Mouse (Mus musculus) large intestine, adult 2 months (tissue): Measurements from ENCODE around the gene Psme3. TPM values are rescaled to one million over a fixed set of nuclear protein-coding genes. Genes with fewer than 3 reads are reported as not detected.
"Not testable (repeated sequence)": the region's sequence is repeated elsewhere in the genome, so short reads cannot be mapped to it uniquely, and the experiment has no call there.

ENCODE experiments used
- DNase-seq: peaks from one replicate; pipeline ENCODE4 v3.0.0-alpha.2; 2012; ENCODE audit warnings: low read depth, low spot score
- WGBS: fragments of 180-500 bp; shearing (Covaris S2); methylation state at CpG from one replicate; pipeline ENCODE4 v1.1.7; 2018; 5-methylcytosine and 5-hydroxymethylcytosine counted together
- polyA plus RNA-seq: library from polyadenylated mRNA; depleted of rRNA; stranded (reverse); fragments of >200 nt; gene quantifications from 2 replicates; pipeline ENCODE4 v1.2.3, GENCODE M21; 2012

Gene Psme3
- polyA plus RNA-seq, 1 experiment = 52.4 TPM

GRCm38 (mm10) chr11:101307744-101308143, 8.3 kb upstream of the Psme3 start:
- no peak for DNase-seq
- WGBS = 14% methylated on average over 5 of the region's 5 CpGs

DNA sequence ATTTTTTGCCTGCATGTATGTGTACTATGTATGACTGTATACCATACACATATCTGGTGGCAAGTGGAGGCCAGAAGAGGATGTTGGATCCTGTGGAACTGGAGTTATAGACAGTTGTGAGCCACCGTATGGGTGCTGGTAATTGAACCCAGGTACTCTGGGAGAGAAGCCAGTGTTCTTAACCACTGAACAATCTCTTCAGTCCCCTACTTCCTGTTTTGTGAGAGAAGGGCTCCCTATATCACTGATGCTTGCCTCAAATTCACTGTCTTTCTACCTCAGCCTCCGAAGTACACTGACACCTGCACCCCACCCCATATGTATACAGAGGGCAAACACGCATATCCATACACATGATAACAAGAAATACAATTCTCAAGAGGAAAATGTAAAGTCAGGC, 4.9 kb upstream of the Psme3 start:
- DNase-seq = no peak
- 77% methylated on average over 3 of the region's 3 CpGs for WGBS

- 15% methylated on average over 3 of the region's 3 CpGs for WGBS
- no peak for DNase-seq
These were observed 3.9 kb upstream of the Psme3 start for GRCm38 (mm10) chr11:101312150-101312549.

GRCm38 (mm10) chr11:101314567-101314966, 1.4 kb upstream of the Psme3 start:
- WGBS = 94% methylated on average over 1 of the region's 1 CpGs
- no peak for DNase-seq

DNA sequence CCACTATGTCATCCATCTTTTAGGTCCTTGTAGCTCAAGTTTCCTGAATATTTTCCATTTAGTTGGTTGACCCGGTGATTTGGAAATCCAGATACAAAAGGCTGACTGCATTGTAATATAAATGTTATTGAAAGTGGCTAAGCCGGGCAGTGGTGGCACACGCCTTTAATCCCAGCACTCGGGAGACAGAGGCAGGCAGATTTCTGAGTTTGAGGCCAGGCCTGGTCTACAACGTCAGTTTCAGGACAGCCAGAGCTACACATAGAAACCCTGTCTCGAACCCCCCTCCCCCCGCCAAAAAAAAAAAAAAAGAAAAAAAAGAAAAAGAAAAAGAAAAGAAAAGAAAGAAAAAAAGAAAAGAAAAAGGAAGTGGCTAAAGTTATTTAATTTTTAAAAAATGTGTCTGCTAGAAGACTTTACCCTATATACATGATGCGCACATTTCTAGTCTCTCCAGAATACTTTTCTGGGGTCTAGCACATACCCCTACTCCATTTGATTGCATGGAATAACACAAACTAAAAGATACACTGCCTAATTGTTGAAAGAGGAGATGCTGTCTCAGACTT, 847 bp upstream of the Psme3 start:
- WGBS = 85% methylated on average over 8 of the region's 8 CpGs
- no peak for DNase-seq

- no peak for DNase-seq
- WGBS = under 1% methylated on average over 17 of the region's 17 CpGs
These were observed 496 bp downstream of the Psme3 start for GRCm38 (mm10) chr11:101316501-101316917.

GRCm38 (mm10) chr11:101323609-101324008, 7.6 kb downstream of the Psme3 start:
- no peak for DNase-seq
- 10% methylated on average over 4 of the region's 4 CpGs for WGBS

DNA sequence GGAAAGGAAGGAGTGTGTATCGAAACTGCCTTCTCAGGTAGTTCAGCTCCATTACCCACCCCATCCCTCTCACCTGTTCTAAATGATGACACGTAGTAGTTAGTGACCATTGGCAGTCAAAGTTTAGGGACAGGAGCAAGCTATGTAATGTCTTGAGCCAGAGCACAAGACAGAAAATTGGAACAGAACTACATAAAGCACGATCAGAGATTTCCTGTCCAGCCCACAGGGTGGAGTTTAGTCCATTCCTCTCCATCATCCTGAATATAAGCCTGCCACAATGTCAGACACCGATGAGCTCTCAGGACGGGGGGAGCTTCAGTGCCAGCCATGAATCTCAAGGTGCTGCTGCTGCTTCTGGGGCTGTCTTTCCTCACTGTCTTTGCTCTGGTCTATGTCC, 8.8 kb downstream of the Psme3 start, which contains the start of gene Aoc2:
Gene Aoc2 (plus strand): TSS at position 301 of the 400 bp plus-strand sequence.
- DNase-seq = no peak
- WGBS = 83% methylated on average over 5 of the region's 5 CpGs

GRCm38 (mm10) chr11:101325201-101325600, 9.2 kb downstream of the Psme3 start:
- WGBS = 92% methylated on average over 11 of the region's 11 CpGs
- not testable (repeated sequence) for DNase-seq

DNA sequence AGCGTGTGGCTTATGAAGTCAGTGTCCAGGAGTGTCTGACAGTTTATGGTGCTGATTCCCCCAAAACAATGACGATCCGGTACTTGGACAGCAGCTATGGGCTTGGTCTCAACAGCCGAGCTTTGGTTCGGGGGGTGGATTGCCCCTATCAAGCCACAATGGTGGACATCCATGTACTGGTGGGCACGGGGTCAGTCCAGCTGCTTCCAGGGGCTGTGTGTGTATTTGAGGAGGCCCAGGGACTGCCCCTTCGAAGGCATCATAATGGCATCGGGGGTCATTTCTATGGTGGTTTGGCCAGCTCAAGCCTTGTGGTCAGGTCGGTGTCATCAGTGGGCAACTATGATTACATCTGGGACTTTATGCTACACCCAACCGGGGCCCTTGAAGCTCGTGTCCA, 10.1 kb downstream of the Psme3 start:
- WGBS = 88% methylated on average over 11 of the region's 11 CpGs
- DNase-seq = no peak

DNA sequence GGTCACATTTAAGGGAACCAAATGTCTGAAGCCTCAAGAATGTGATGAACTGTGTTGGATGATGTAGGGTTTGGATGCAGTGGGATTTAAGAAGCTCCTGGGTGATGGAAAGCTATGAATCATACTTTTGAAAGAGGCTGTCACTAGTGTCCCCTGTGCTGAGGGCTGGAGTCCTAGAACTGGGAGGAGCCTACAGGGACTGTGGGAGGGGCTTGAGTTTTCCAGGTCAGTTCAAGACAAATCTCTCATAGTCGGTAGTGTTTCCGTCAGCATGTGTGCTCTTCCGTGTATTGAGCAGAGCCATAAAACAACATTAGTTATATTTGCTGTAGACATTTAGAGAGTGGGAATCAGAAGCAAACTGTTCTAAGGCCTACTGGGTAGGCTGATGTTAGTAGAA, 11.3 kb downstream of the Psme3 start:
- no peak for DNase-seq
- WGBS = 21% methylated on average over 3 of the region's 3 CpGs

DNA sequence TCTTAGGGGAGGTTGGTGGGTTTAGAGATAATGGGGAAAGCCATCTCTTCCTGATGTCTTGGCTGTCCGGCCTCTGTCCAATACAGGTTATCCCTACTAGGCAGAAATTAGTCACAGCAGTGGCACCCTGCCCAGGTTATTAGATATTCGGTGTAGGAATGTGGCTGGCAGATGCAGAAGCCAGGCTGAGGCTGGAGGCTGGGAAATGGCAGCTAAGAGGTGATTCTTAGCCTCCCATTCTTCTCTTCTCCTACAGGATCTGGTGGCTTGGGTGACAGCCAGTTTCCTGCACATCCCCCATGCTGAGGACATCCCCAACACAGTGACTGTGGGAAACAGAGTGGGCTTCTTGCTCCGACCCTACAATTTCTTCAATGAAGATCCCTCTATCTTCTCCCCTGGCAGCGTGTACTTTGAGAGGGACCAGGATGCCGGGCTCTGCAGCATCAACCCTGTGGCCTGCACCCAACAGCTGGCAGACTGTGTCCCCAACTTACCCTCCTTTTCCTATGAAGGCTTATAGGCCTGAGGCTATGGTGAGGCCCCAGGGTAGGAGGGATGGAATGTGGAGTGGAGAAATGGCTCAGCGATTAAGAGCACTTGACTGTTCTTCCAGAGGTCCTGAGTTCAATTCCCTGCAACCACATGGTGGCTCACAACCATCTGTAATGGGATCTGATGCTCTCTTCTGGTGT, 13.1 kb downstream of the Psme3 start:
- WGBS = 62% methylated on average over 6 of the region's 6 CpGs
- no peak for DNase-seq

- DNase-seq = no peak
- 62% methylated on average over 7 of the region's 7 CpGs for WGBS
These were observed 14.4 kb downstream of the Psme3 start, which contains the start of gene Aoc3 for GRCm38 (mm10) chr11:101330371-101330924. TSS of gene Aoc3 (plus strand) at chr11:101330605.

- 54% methylated on average over 6 of the region's 6 CpGs for WGBS
These were observed 14.9 kb downstream of the Psme3 start for GRCm38 (mm10) chr11:101330961-101331360.

DNA sequence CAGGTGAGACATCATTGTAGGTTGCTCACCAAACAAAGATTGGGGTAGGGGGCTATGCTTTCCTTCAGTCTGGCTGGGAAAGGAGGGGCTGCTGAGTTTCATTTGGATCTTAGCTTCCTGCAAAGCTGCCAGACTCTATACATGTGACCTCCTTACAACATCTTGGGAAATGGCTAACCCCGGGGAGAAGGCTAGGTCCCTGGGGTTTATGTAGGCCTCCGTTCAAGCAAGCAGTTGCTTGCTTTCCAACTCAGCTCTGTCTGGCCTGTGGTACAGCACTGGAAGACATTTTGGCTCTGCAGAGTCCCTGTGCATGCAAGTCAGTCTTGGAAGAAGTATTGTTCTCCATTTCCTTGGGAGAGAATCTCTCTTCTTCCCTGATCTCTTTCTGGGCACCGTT, 16.5 kb downstream of the Psme3 start:
- DNase-seq = no peak
- WGBS = 68% methylated on average over 3 of the region's 3 CpGs

More at GRCm38 (mm10) chr11:101330961-101331360, 14.9 kb downstream of the Psme3 start:
- DNase-seq = not testable (repeated sequence)

DNA sequence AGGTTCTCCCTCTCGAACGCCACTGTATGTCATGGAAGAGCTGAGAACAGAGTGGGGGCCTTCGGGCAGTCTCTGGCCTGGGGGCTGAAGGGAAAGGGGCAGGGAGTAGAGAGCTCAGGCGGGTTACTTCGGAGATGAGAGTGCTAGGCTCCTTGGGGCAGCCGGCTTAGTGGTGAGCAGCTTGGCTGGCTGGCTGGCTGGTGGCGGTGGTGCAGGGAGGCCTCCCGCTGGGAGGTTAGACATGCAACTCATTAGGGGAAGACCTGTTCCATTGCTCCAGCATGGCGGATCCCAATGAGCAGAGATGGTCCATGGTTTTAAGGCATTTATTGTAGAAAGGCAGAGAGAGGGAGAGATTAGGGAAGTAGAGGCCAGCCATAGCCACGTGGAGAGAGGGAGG, 18.0 kb downstream of the Psme3 start:
- no peak for DNase-seq
- WGBS = 62% methylated on average over 10 of the region's 10 CpGs

DNA sequence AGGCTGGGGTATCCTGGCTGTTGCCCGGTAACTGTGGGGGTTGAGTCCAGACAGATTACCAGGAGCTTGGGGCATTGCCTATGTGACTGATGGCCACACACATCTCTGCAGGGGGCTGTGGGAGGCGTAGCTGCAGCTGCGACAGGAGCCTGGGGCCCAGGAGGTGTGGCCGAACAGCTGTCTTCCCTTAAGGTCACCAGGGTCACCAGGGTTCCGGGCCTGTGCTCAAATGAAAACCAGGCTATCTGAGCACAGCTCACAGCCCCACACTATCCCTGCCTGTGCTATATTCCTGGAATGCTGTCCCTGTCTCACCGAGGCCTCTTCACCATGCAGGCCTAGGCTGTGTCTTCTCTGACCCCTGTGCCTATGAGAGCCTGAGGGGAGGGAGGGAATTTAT, 18.5 kb downstream of the Psme3 start:
- WGBS = 40% methylated on average over 6 of the region's 6 CpGs
- DNase-seq = no peak

- WGBS = 63% methylated on average over 9 of the region's 9 CpGs
- DNase-seq = no peak
These were observed 19.7 kb downstream of the Psme3 start for GRCm38 (mm10) chr11:101335685-101336084.

- 3% methylated on average over 9 of the region's 9 CpGs for WGBS
- no peak for DNase-seq
These were observed 22.2 kb downstream of the Psme3 start for GRCm38 (mm10) chr11:101338123-101338760.

DNA sequence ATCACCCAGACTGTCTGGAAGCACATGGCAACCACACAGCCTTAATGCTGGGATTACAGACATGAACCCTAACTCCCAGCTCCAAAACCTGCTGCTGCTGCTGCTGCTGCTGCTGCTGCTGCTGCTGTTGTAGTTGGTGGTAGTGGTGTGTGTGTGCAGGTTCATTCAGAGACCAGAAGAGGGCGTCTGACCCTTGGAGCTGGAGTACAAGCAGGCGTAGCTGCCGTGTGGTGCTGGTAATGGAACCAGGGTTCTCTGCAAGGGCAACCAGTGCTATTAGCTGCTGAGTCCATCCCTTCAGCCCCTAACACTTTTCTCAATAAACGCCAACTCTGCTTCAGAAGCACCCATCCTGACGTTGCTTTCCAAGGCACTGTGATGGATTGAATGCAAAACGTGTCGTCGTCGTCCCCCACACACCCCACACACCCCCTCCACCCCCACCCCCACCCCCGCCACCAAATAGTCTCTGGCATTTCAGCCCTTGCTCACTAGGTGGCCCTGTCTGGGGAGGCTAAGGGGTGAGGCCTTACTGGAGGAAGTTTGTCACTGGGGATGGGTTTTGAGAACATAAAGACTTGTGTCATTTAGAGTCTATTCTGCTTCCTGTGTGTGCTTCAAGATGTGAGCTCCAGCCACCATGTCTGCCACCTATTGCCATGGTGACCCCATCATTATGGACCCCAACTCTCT, 31.2 kb downstream of the Psme3 start:
- 76% methylated on average over 10 of the region's 10 CpGs for WGBS
- DNase-seq = no peak
